Mouse (Mus musculus) T-helper 17 cell (primary cell): Measurements from ENCODE around the gene Arl8a.

Source experiments
- in situ Hi-C, 2 experiments: fragments of 300-600 bp; cut with MboI, MseI; formaldehyde crosslinking; loops; 1 replicate in 1 of 2; 2 replicates in 1 of 2; pipeline ENCODE4 v1.15.1; 2025; ENCODE audit warnings: high pct_unique_total_duplicates in 2 of 2

Arl8a gene

DNA sequence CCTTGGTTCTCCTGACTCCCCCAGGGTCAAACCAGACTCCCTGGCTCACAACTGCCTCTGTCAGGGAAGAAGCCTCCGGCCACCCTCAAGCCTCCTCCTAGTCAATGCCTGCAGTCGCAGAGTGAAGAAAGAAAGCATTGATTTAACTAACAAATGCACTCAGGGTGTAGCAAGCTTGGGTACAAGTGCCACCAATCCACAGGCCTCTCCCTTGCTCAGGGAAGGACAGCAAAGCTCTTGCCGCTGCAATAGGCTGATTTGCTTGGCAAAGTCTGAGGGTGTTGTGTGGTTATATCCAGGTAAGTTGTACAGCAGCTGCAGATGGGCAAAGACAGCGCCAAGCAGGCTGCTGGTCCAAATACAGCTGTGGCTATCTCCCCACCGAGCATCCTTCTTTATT is 51.8 kb downstream of the Arl8a start:
- in situ Hi-C loops = no loop called here

DNA sequence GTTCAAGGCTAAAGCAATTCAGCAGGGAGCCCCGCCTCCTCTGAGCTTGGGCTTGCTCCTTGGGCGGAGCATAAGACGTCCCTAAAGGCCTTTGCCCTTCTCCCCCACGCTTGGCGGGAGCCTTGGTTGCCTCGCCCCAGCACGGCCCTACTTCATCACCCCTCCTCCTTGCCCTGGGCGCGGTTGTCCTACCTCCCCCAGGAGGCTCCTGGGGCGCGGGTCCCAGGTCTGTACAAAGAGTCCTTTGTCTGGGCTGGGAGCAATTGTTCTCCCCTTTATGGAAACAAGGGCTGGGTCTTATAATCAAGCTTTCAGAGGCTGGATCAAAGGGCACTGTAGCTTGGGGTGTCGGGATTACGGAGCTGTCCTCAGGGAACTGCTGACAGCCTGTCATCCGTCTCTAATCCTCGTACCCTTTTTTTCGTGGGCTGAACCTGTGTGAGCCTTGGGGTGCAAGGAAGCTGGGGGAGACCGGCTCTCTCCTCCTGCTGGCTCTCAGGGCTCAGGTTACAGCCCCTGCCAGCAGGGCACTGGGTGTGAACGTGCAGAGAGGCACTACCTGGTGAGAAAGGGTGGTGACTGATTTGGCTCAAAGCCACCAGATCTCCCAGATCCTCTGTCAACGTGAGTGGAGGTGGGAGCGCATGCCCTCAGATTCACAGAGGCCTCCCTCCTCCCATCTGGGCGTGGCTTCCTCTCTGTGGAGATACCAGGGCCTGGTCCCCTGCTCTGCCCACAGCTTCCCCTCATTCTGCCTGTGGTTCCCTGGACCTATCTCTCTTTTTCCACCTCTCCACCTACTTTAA is 52.6 kb downstream of the Arl8a start:
- in situ Hi-C loops = no loop called here

DNA sequence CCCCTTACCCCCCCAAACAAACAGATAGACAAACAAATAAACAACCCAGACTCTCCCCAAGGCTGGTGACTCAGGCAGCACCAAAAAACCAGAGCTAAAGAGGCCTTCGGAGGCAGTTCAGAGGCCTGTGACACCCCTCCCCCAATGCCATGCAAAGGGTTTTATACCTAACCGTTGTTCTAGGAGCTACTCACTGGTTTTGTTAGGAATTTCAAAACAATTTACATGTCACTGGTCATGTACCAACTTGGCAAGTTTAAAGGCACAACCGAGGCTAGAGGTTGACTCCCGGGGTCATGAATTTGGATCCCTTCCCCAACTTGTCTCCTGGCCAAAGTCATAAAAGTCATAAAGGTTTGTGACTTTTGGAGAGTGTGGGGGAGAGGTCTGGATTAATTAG is 53.8 kb downstream of the Arl8a start:
- in situ Hi-C loops = no loop called here

DNA sequence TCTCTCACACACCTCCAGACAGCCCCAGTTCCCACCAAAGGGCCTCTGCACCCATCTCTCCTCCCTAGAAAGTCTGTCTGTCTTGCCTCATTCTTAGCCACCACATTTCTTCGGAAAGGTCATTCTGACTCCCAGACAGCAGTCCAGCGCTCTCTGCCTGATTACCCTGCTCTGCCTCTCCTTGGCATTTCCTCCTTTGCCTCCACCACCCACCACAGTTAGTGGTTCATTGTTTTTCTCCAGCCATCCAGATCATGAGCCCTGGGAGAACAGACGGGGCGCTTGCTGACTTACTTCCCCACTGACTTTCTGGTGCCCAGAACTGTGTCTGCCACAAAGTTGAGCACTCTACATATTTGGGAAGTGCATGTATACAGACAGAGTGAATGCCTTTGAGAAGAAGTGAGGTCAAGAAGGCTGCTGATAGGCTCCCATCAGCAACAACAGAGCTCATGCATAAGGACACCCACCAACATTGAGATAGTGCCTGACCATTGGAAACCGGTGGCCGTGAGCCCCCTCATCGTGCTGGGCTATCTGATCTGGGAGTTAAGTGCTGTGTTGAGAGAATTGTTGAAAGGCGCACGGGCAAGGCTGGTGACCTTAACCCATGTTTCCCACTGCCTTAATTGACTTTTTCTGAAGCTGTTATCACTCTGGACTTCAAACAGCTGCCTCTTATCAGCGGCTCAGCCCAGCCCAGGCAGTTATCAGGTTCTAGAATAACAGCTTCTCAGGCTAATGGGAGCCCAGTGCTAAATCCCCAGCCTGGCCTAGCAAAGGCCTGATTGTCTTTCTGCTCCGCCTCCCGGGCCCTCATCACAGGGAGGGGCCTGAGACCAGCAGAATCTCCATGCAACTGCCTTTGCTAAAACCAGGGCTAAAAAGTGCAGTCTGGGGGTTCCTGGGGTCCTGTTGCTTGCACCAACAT is 57.8 kb downstream of the Arl8a start:
- in situ Hi-C loops = no loop called here

DNA sequence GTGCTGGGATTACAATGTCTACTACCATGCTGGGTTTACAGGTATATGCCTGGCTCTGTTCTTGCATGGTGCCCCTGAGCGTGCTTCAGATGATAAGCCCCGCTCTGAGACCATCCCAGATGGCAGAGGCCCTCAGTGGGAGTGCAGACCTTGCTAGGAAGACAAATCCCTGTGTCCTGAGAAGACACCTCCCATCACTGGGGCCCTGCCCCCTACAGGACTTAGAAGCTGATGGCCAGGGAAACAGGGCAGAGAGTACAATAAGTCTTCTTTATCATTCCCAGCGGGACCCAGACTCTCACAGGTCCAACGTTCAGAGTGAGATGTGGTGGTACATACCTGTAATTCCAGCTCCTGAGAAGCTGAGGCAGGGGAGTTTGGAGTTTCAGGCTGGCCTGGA is 58.6 kb downstream of the Arl8a start:
- in situ Hi-C loops = no loop called here
